Mouse (Mus musculus) G1E (cell line): ENCODE data around the gene Lrig1. TPM values are rescaled to one million over a fixed set of nuclear protein-coding genes. Genes with fewer than 3 reads are reported as not detected.

ENCODE experiments used
- ATAC-seq: 2 replicates; pipeline ENCODE4 v1.8.0; 2016; ENCODE audit warnings: mild to moderate bottlenecking; ENCODE audit not compliant: insufficient number of reproducible peaks, poor library complexity, low FRiP score, severe bottlenecking; ENCODE audit errors: extremely low read depth
- DNase-seq: peaks from one replicate; pipeline ENCODE4 v3.0.0; 2012; ENCODE audit warnings: low spot score
- H3K27me3 ChIP-seq: 2 replicates; pipeline ENCODE4 v1.6.1; 2012; ENCODE audit warnings: mild to moderate bottlenecking, low read length, inconsistent platforms; ENCODE audit not compliant: insufficient read depth
- H3K36me3 ChIP-seq: replicated peaks from 2 replicates; pipeline ENCODE3; 2012; ENCODE audit warnings: mild to moderate bottlenecking, inconsistent platforms
- H3K4me1 ChIP-seq: 2 replicates; pipeline ENCODE4 v1.6.1; 2012; ENCODE audit warnings: low read depth, low read length, inconsistent platforms, mixed read lengths; ENCODE audit not compliant: insufficient read depth
- H3K4me3 ChIP-seq: 2 replicates; pipeline ENCODE4 v1.5.1; 2012; ENCODE audit warnings: low read depth, mild to moderate bottlenecking, inconsistent platforms, low read length, moderate library complexity, mixed read lengths
- H3K9me3 ChIP-seq: replicated peaks from 2 replicates; pipeline ENCODE4 v1.6.1; 2012; ENCODE audit warnings: inconsistent platforms
- CTCF ChIP-seq: IDR thresholded peaks from 2 replicates; pipeline ENCODE4 v1.5.1; 2012; ENCODE audit warnings: low read depth, low read length, inconsistent platforms, mixed read lengths
- GATA1 ChIP-seq: IDR thresholded peaks from 2 replicates; pipeline ENCODE4 v1.6.1; 2012; ENCODE audit warnings: borderline replicate concordance, low read length, inconsistent platforms, mixed read lengths
- GATA2 ChIP-seq: IDR thresholded peaks from 2 replicates; pipeline ENCODE4 v1.6.1; 2012; ENCODE audit warnings: low read depth, low read length, inconsistent platforms, borderline replicate concordance
- POLR2AphosphoS5 ChIP-seq: IDR thresholded peaks from 2 replicates; pipeline ENCODE4 v1.6.1; 2012; ENCODE audit warnings: low read depth, low read length, inconsistent platforms; ENCODE audit not compliant: insufficient replicate concordance
- TAL1 ChIP-seq: conservative IDR thresholded peaks from 2 replicates; pipeline ENCODE4 v1.6.1; 2012; ENCODE audit warnings: low read depth, low read length, inconsistent platforms, mixed read lengths
- polyA plus RNA-seq: library from polyadenylated mRNA; stranded (reverse); fragments of >175 nt; gene quantifications from 2 replicates; pipeline ENCODE4 v1.2.3, GENCODE M21; 2012
- total RNA-seq, 2 experiments: library from RNA; stranded (forward) in 1 of 2; stranded (reverse) in 1 of 2; fragments of 200-1000 nt in 1 of 2; fragments of >200 nt in 1 of 2; fragmentation: Nextera tagmentation in 1 of 2; gene quantifications; 2 replicates each; pipeline ENCODE4 v1.2.3; 2014 to 2017

The Lrig1 gene
- total and polyA plus RNA-seq, 3 experiments: 7.0 to 23.6 (median 9.7) TPM

GRCm38 (mm10) chr6:94592243-94592642 is 107.7 kb downstream of the Lrig1 start:
- peaks cover 44% of the 10 kb centered on the region for H3K36me3 ChIP-seq
- no peak for TF ChIP-seq GATA1
- TF ChIP-seq POLR2AphosphoS5: no peak
- no peak for TF ChIP-seq CTCF
- no peak for TF ChIP-seq TAL1
- no peak for TF ChIP-seq GATA2
- no peak for ATAC-seq
- no peaks in the 10 kb centered on the region for H3K27me3 ChIP-seq
- DNase-seq: no peak
- no peaks in the 10 kb centered on the region for H3K4me1 ChIP-seq
- H3K9me3 ChIP-seq: 0 out of 2 replicates have a peak, but pooled peaks cover 3% of the 10 kb centered on the region
- no peak overlapping the region for H3K4me3 ChIP-seq

GRCm38 (mm10) chr6:94588365-94588764 is 111.6 kb downstream of the Lrig1 start:
- ATAC-seq (no peak), DNase-seq (no peak)
- H3K27me3 ChIP-seq: no peaks in the 10 kb centered on the region
- no peaks in the 10 kb centered on the region for H3K4me1 ChIP-seq
- 0 out of 2 replicates have a peak, but pooled peaks cover 3% of the 10 kb centered on the region for H3K9me3 ChIP-seq
- H3K4me3 ChIP-seq: no peak overlapping the region
- H3K36me3 ChIP-seq: peaks cover 28% of the 10 kb centered on the region
- TF ChIP-seq GATA1 (no peak), POLR2AphosphoS5 (no peak)

GRCm38 (mm10) chr6:94584976-94585375 is 115.0 kb downstream of the Lrig1 start:
- H3K36me3 ChIP-seq: peaks cover 35% of the 10 kb centered on the region
- no peak overlapping the region for H3K4me3 ChIP-seq
- ATAC-seq: no peak
- TF ChIP-seq GATA2 (no peak), GATA1 (no peak), POLR2AphosphoS5 (no peak), TAL1 (no peak)
- H3K4me1 ChIP-seq: no peaks in the 10 kb centered on the region
- H3K9me3 ChIP-seq: 0 out of 2 replicates have a peak, but pooled peaks cover 3% of the 10 kb centered on the region
- no peak for DNase-seq
- no peaks in the 10 kb centered on the region for H3K27me3 ChIP-seq

DNA sequence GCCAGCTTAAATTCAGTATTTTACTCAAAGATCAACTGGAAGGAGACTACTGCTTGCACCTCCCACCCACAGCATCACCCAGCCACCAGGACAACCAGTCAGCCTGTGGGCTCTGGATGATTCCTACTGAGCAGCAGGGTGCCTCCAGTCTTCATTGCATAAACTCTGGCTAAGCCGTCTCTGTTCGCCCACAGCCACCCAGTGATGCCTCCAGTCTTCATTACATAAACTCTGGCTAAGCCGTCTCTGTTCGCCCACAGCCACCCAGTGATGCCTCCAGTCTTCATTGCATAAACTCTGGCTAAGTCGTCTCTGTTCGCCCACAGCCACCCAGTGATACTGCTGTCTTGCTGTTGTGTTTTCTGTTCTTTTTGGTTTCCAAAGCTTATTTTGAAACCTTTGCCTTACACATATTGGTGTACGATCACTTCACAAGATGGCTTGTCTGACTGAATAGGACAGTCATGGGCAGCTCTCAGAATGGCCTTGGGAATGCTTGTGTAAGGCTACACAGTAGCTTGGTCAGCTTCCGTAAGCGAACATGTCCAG is 115.7 kb downstream of the Lrig1 start:
- Histone ChIP-seq H3K36me3 (peaks cover 40% of the 10 kb centered on the region), H3K9me3 (0 out of 2 replicates have a peak, but pooled peaks cover 3% of the 10 kb centered on the region), H3K4me1 (no peaks in the 10 kb centered on the region), H3K27me3 (no peaks in the 10 kb centered on the region), H3K4me3 (no peak overlapping the region)
- DNase-seq: no peak
- ATAC-seq: no peak
- no peak for TF ChIP-seq GATA2
- no peak for TF ChIP-seq GATA1
- TF ChIP-seq CTCF: no peak
- TF ChIP-seq TAL1: no peak
- no peak for TF ChIP-seq POLR2AphosphoS5

- Histone ChIP-seq H3K4me3 (no peak overlapping the region), H3K9me3 (no peaks in the 10 kb centered on the region), H3K4me1 (no peaks in the 10 kb centered on the region), H3K27me3 (no peaks in the 10 kb centered on the region), H3K36me3 (peaks cover 48% of the 10 kb centered on the region)
- DNase-seq (no peak), ATAC-seq (no peak)
- TF ChIP-seq GATA1 (no peak), GATA2 (no peak), TAL1 (no peak), POLR2AphosphoS5 (no peak), CTCF (no peak)
Observed at GRCm38 (mm10) chr6:94582055-94582454, 117.9 kb downstream of the Lrig1 start.

- H3K27me3 ChIP-seq: no peaks in the 10 kb centered on the region
- ATAC-seq (no peak), DNase-seq (no peak)
- no peaks in the 10 kb centered on the region for H3K4me1 ChIP-seq
- no peaks in the 10 kb centered on the region for H3K9me3 ChIP-seq
- TF ChIP-seq TAL1 (no peak), CTCF (no peak), GATA1 (no peak), GATA2 (no peak), POLR2AphosphoS5 (no peak)
- H3K36me3 ChIP-seq: peaks cover 54% of the 10 kb centered on the region
- no peak overlapping the region for H3K4me3 ChIP-seq
Observed at GRCm38 (mm10) chr6:94577991-94578390, 122.0 kb downstream of the Lrig1 start.
